Mouse (Mus musculus): ENCODE measurements around the gene Ccn6.

Gene Ccn6

DNA sequence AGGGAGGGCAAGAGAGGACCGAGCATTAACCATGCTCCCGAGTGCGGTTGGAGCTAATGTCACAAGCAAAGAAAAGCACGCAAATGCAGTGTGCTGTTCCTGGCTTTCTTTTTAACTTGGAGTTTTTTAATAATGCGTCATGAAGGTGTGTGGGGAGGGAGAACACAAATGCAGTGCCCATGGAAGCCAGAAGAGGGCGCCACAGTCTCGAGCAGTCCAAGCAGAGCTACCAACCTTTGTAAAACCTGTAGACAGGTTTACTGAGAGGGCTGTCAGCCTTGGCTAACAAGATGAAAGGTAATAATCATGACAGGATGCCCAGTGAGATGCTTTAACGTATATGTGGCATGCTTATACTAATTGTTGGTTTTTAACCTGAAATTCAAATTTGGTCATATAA is 6.6 kb upstream of the Ccn6 start:
- Histone ChIP-seq H3K4me3 (replicated peaks; ENCODE audit: low read length) (peak overlapping the region; percentile 32), H3K4me1 (replicated peaks; ENCODE audit: low read depth, low read length) (peaks cover 34% of the 10 kb centered on the region), H3K36me3 (ENCODE audit: insufficient read depth, low read length) (no peaks in the 10 kb centered on the region), H3K27me3 (ENCODE audit: insufficient read depth, low read length) (peaks cover 36% of the 10 kb centered on the region), H3K9me3 (ENCODE audit: low read length) (no peaks in the 10 kb centered on the region)
- TF ChIP-seq CTCF (conservative IDR thresholded peaks at IDR 0.05; ENCODE audit: low read length) = peak; percentile 95
- no peak for TF ChIP-seq POU5F1 (IDR thresholded peaks at IDR 0.05; ENCODE audit: borderline replicate concordance, low read length)
- no peak for TF ChIP-seq NANOG (IDR thresholded peaks at IDR 0.05; ENCODE audit: borderline replicate concordance, low read length)

GRCm38 (mm10) chr10:39169642-39170041 is 6.0 kb upstream of the Ccn6 start:
- Histone ChIP-seq H3K4me3 (replicated peaks; ENCODE audit: low read length) (peak overlapping the region; percentile 32), H3K4me1 (replicated peaks; ENCODE audit: low read depth, low read length) (peaks cover 34% of the 10 kb centered on the region), H3K36me3 (ENCODE audit: insufficient read depth, low read length) (no peaks in the 10 kb centered on the region), H3K9me3 (ENCODE audit: low read length) (no peaks in the 10 kb centered on the region), H3K27me3 (ENCODE audit: insufficient read depth, low read length) (peaks cover 36% of the 10 kb centered on the region)
- no peak for TF ChIP-seq NANOG (IDR thresholded peaks at IDR 0.05; ENCODE audit: borderline replicate concordance, low read length)
- no peak for TF ChIP-seq CTCF (conservative IDR thresholded peaks at IDR 0.05; ENCODE audit: low read length)
- no peak for TF ChIP-seq POU5F1 (IDR thresholded peaks at IDR 0.05; ENCODE audit: borderline replicate concordance, low read length)

DNA sequence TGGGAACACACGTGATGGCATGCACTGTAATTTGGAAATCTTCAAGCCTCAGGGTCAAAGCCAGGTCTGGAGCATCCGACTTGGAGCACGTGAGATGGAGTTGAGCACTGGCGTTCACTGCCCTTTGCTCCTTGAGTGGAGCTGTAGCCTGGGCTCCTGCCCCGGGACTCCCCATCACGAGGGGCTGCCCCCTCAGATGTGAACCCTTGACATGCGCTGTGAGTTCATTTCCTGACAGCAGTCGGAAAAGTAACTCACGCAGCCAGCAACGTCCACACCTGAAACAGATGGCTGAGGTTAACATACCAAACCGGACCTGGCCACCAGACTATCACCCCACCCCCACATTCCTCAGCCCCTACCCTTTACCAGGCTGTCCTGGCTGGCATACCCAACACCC is 4.0 kb upstream of the Ccn6 start:
- Histone ChIP-seq H3K4me1 (replicated peaks; ENCODE audit: low read depth, low read length) (peaks cover 38% of the 10 kb centered on the region), H3K4me3 (replicated peaks; ENCODE audit: low read length) (no peak overlapping the region), H3K36me3 (ENCODE audit: insufficient read depth, low read length) (no peaks in the 10 kb centered on the region), H3K27me3 (ENCODE audit: insufficient read depth, low read length) (peaks cover 28% of the 10 kb centered on the region), H3K9me3 (ENCODE audit: low read length) (no peaks in the 10 kb centered on the region)
- TF ChIP-seq CTCF (conservative IDR thresholded peaks at IDR 0.05; ENCODE audit: low read length) = no peak
- no peak for TF ChIP-seq POU5F1 (IDR thresholded peaks at IDR 0.05; ENCODE audit: borderline replicate concordance, low read length)
- TF ChIP-seq NANOG (IDR thresholded peaks at IDR 0.05; ENCODE audit: borderline replicate concordance, low read length) = no peak

GRCm38 (mm10) chr10:39165632-39166115 is 2.1 kb upstream of the Ccn6 start:
- Histone ChIP-seq H3K9me3 (ENCODE audit: low read length) (no peaks in the 10 kb centered on the region), H3K27me3 (ENCODE audit: insufficient read depth, low read length) (peaks cover 26% of the 10 kb centered on the region), H3K36me3 (ENCODE audit: insufficient read depth, low read length) (no peaks in the 10 kb centered on the region), H3K4me3 (replicated peaks; ENCODE audit: low read length) (no peak overlapping the region), H3K4me1 (replicated peaks; ENCODE audit: low read depth, low read length) (peaks cover 22% of the 10 kb centered on the region)
- TF ChIP-seq POU5F1 (IDR thresholded peaks at IDR 0.05; ENCODE audit: borderline replicate concordance, low read length) (no peak), NANOG (IDR thresholded peaks at IDR 0.05; ENCODE audit: borderline replicate concordance, low read length) (no peak), CTCF (conservative IDR thresholded peaks at IDR 0.05; ENCODE audit: low read length) (no peak)

- Histone ChIP-seq H3K9me3 (ENCODE audit: low read length) (no peaks in the 10 kb centered on the region), H3K36me3 (ENCODE audit: insufficient read depth, low read length) (no peaks in the 10 kb centered on the region), H3K4me1 (replicated peaks; ENCODE audit: low read depth, low read length) (peaks cover 28% of the 10 kb centered on the region), H3K27me3 (ENCODE audit: insufficient read depth, low read length) (peaks cover 11% of the 10 kb centered on the region), H3K4me3 (replicated peaks; ENCODE audit: low read length) (no peak overlapping the region)
- TF ChIP-seq CTCF (conservative IDR thresholded peaks at IDR 0.05; ENCODE audit: low read length) (no peak), NANOG (IDR thresholded peaks at IDR 0.05; ENCODE audit: borderline replicate concordance, low read length) (no peak), POU5F1 (IDR thresholded peaks at IDR 0.05; ENCODE audit: borderline replicate concordance, low read length) (no peak)
These were observed 719 bp downstream of the Ccn6 start for GRCm38 (mm10) chr10:39162666-39163484.

GRCm38 (mm10) chr10:39161406-39161805 is 2.2 kb downstream of the Ccn6 start:
- H3K27me3 ChIP-seq (ENCODE audit: insufficient read depth, low read length) = peaks cover 2% of the 10 kb centered on the region; the same call in 1 of the 2 replicates
- H3K36me3 ChIP-seq (ENCODE audit: insufficient read depth, low read length) = no peaks in the 10 kb centered on the region
- TF ChIP-seq CTCF (conservative IDR thresholded peaks at IDR 0.05; ENCODE audit: low read length) (no peak), POU5F1 (IDR thresholded peaks at IDR 0.05; ENCODE audit: borderline replicate concordance, low read length) (no peak), NANOG (IDR thresholded peaks at IDR 0.05; ENCODE audit: borderline replicate concordance, low read length) (no peak)
- no peaks in the 10 kb centered on the region for H3K9me3 ChIP-seq (ENCODE audit: low read length)
- no peak overlapping the region for H3K4me3 ChIP-seq (replicated peaks; ENCODE audit: low read length)
- H3K4me1 ChIP-seq (replicated peaks; ENCODE audit: low read depth, low read length) = peaks cover 28% of the 10 kb centered on the region

DNA sequence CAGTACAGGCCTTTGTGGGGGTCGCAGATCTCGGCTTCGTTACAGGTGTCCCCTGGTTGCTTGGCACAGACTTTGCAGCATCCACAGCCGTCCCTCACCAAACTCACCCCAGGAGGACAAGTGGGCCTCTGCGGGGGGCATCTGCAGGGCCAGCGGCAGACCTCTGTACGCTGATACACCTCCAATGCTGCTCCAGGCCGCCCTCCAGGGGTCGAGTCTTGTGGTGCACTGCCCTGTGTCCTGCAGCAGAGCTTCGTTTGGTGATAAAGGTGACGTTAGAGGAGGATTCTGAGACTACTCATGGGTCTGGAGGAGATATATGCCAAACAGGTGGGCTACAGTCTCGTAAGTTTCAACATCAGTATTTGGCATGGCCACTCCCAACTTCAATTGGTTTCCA is 5.3 kb downstream of the Ccn6 start:
- TF ChIP-seq POU5F1 (IDR thresholded peaks at IDR 0.05; ENCODE audit: borderline replicate concordance, low read length) (no peak), NANOG (IDR thresholded peaks at IDR 0.05; ENCODE audit: borderline replicate concordance, low read length) (no peak), CTCF (conservative IDR thresholded peaks at IDR 0.05; ENCODE audit: low read length) (peak; percentile 35)
- Histone ChIP-seq H3K27me3 (ENCODE audit: insufficient read depth, low read length) (no peaks in the 10 kb centered on the region), H3K36me3 (ENCODE audit: insufficient read depth, low read length) (no peaks in the 10 kb centered on the region), H3K4me3 (replicated peaks; ENCODE audit: low read length) (peak overlapping the region; percentile 23; the same call in 1 of the 2 replicates), H3K9me3 (ENCODE audit: low read length) (no peaks in the 10 kb centered on the region), H3K4me1 (replicated peaks; ENCODE audit: low read depth, low read length) (peaks cover 34% of the 10 kb centered on the region)

DNA sequence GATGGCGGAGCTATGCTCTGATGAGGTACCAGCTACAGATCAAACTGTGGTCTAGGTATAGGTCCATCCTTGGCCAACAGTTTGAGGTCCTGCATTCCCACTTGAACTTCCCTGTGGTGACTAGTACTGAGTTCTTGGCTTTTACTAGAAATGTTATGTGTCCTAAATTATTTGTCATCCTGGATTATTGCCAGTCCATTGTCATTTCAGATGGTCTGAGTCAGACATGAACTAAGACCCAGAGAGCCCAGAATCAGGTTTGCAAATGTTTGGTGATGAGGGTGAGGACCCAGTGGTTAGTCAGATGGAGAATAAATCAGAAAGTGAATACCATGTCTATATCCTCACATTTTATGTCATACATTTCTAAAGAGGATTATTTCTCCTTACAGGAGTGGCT is 6.3 kb downstream of the Ccn6 start:
- H3K4me1 ChIP-seq (replicated peaks; ENCODE audit: low read depth, low read length) = peaks cover 27% of the 10 kb centered on the region
- H3K27me3 ChIP-seq (ENCODE audit: insufficient read depth, low read length) = no peaks in the 10 kb centered on the region
- no peaks in the 10 kb centered on the region for H3K36me3 ChIP-seq (ENCODE audit: insufficient read depth, low read length)
- no peaks in the 10 kb centered on the region for H3K9me3 ChIP-seq (ENCODE audit: low read length)
- no peak overlapping the region for H3K4me3 ChIP-seq (replicated peaks; ENCODE audit: low read length)
- TF ChIP-seq NANOG (IDR thresholded peaks at IDR 0.05; ENCODE audit: borderline replicate concordance, low read length) (no peak), POU5F1 (IDR thresholded peaks at IDR 0.05; ENCODE audit: borderline replicate concordance, low read length) (no peak), CTCF (conservative IDR thresholded peaks at IDR 0.05; ENCODE audit: low read length) (no peak)
